Mouse (Mus musculus) adrenal gland, postnatal 25 days (tissue): ENCODE data around the gene Ears2. TPM values are rescaled to one million over a fixed set of nuclear protein-coding genes. Genes with fewer than 3 reads are reported as not detected.
A peak's percentile ranks its signal among the peaks of the same experiment; 100 is the strongest.

Experiments
- DNase-seq: peaks from one replicate; pipeline ENCODE4 v3.0.0; 2021; ENCODE audit warnings: mixed read lengths
- total RNA-seq: library from RNA; stranded (reverse); gene quantifications from 2 replicates; pipeline ENCODE4 v1.2.3, GENCODE M21; 2021

Gene Ears2
- total RNA-seq, 1 experiment from 2014 or later: 18.5 TPM

DNA sequence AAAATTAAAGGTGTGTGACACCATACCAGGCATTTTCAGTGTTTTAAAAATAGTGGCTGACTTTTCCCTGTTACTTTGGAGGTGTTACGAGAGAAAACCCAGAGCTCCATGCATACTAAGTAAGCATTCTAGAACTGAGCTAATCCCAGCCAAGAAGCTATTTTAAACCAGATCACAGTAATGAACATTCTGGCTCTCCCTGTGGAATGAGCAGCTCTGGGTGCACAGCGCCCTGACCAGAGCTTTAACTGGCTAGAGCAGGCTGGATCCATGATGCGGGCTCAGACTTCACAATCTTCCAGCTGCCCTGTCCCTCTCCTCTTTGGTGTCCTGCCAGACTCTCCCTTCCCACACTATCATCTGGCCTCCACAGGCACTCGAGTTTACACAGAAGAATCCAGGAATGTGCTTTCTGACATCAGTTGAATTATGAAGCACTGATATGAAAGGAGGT, 21.9 kb downstream of the Ears2 start:
- peak; percentile 11 for DNase-seq

DNA sequence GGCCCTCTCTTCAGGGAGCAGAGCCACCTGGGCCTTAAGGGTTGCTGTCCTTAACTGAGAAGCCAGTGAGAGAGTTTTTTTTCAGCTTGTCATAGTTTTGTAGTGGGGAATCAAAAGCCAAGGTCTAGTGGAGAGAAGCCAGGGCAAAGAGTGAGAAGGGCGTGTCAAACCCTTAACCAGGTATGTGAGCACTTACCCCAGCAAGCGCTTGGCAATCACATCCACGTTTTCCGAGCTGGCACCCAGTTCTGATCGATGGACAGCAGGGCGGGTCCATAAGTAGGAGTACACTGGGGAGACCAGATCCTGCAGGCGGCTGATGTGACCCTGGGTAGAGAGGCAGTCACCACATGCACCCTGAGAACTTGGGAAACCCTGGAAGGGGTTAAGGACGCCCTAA, 23.0 kb downstream of the Ears2 start:
- DNase-seq: no peak

DNA sequence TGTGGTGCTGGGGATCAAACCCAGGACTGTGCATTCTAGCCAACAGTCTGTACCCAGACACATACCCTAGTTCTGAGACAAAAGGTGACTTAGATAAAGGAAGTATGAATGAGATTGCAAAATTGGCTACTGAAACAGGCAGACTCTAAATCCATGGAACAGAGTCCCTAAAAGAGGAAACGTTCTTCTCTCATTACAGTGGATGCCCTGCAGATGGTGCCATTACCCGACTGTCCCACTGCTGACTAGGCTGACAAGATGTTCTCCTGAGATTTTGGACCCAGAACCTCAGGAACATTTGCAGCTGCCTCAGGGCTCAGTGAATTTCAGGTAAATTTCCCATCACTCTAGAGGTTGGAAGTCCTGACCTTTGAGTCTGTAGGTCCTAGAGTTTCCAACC, 32.7 kb downstream of the Ears2 start:
- no peak for DNase-seq

DNA sequence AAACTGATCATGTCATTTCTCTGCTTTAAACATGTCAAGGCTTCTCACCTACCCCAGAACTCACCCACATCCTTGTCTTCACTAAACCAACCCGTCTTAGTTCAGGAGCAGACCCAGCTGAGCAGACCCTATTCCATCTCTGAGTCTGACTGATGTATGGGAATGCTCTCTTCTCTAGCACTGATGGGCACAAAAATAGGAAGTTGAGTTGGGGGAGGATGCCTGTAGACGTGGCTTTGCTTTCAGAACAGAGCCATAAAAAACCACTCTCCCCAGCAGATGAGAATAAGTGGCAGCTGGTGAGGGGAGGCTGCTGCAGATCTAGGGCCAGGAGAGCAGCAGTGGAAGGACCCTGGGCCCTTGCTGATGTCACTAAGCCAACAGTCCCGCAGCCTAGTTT, 33.7 kb downstream of the Ears2 start:
- no peak for DNase-seq

DNA sequence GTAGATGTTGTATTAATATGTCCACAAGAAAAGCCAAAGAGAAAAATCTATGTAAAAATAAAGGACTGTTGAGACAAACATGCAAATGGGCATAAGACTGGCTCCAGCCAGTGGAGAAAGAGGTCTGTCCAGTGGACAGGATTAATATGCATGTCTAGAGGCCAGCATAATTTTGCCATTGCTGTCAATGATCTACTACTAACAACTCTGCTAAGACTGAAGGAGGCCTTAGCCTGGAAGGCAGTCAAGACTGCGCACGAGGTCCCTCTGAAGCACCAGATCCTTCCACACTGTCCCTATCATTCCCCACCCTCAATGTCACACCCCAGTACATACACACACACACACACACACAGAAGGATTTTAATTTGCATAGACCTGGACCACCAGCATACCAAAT, 44.9 kb downstream of the Ears2 start:
- no peak for DNase-seq

DNA sequence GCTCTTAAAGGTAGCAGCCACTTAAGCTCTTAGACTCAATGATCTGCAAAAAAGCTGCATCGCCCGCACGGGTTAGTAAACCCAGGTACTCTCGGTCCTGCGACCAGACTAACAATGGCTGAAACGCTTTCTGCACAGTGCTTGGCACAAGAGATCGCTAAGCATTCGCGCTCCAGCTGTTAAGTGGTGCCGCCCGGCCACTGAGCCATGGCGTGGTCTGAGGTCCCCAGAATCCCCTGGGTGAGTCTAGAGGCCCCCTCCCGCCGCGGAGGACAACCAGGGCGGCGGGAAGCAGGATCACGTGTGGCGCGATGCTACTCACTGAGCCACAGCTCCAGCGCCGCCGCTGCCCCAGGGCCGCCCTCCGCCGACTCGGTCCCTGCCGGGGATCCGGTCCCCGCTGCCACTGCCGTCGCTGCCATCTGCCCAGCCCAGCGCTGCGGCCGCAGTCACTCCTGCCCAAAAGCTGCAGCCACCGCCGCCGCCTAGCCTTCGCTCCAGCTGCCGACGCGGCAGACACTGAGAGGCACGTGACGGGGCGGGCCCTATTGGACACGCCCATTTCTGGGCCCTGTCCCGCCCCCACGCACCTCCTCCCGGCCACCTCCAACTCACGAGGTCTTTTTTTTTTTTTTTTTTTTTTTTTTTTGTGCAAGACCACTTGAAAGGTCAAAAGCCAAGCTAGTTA, 46.3 kb downstream of the Ears2 start, which contains the start of gene Gga2:
TSS of gene Gga2 (minus strand) at position 556 of the 688 bp plus-strand sequence.
- peak; percentile 89 for DNase-seq

DNA sequence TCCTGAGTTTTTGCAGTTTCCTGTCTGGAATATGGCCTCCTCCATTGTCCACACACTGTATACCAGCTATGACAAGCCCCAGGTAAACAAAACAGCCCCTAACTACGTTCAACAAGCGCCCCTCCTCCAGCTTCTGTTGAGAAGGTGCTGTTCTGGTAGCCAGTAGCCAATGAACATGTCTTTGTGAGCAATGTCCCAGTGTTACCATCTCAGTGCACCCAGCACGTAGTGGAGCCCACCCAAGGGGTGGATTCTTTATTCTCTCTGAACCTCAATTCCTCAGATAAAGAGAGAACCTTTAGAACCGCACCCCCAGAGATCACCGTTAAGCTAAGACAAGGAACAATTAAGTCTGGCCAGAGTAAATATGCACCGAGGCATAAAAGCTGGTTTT, 46.8 kb downstream of the Ears2 start:
- no peak for DNase-seq

DNA sequence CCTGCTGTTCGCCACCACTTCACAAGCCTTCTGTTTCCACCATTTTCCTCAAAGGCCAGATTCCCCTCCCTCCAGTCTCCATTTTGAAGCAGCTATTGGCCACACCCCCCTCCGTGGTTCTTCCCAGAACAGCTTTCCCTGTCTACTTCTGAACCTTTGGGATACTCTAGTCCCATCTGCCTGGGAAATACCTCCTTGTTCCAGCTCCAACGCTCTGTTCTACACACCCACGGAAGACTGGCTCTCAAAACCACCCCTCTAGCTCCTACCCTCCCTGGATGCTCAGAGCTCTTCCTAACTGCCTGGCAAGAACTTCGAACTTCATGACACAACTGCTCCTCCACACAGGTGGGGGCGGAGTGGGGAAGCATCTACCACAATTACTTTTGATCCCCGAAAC, 48.1 kb downstream of the Ears2 start:
- no peak for DNase-seq

DNA sequence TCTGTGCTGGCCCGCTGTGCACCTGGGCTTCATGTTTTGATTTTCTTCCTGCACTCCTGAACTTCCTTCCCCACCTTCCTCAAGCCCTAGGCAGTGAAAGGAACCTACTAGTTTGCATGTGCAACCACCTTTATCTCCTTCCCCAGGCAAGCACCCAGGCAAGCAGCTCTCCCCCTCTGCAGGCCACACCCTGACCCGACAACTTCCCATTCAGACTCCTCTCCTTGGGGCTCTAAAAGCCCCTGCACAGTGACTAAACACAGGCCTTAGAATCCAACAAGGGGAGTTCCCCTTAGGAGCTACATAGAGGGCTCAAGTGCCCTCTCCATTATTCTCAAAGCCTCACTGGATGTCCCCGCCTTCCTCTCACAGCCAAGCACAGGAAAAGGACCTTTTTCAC, 48.8 kb downstream of the Ears2 start:
- no peak for DNase-seq

DNA sequence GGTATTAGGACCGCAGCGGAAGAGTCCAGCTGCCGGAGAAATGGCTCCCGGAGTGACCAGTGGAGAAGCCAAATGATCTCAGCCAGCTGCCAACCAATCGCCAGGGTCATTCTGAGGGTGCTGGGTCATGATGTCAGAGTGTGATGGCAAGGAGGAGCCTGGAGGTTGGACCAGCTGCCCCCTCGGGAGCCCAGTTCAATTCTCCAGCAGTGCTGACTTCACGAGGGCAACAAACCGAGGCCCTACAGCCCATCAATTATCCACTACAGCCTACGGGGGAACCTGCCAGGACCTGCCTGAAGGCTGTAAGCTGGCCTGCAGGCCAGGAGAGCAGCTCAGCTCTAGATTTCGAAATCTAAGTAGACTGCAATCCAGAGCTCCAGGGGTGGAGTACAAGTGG, 51.3 kb downstream of the Ears2 start:
- peak; percentile 31 for DNase-seq

DNA sequence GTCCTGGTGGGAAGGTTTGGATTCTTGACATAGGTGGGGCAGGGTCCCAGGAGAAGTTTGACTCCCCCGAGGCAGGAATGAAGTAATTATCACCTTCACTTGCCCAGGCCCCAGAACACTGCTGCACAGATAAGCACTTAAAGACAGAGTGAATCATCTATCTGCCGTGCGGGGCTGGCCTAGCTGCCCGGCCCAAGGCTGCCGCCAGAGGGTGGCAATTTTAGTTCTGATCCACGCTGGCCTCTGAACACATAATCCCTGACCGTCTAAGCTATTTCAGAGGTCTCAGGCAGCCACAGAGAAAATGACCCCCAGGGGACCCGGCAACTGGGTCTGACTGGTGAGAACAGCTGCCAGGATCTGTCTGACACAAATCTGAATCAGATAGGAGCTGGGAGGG, 52.0 kb downstream of the Ears2 start:
- DNase-seq: peak; percentile 63

DNA sequence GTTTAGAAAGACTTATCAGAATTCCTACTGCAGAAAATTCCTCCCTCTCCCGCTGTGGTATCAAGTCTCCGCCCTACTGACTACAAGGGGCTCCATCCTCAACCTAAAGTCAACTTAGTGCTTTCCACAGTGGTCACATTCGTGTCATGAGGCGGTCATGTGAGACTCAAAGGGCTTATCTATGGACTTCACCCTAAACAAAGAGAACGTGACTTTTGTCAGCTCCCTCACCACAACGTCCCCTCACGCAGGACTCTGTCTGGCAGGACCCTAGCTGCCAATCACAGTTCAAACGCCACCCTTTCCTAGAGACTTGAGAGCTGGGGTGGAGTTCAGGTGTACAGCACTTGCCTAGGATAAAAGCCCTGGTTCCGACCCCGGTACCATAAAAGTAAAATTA, 54.1 kb downstream of the Ears2 start:
- DNase-seq: no peak

DNA sequence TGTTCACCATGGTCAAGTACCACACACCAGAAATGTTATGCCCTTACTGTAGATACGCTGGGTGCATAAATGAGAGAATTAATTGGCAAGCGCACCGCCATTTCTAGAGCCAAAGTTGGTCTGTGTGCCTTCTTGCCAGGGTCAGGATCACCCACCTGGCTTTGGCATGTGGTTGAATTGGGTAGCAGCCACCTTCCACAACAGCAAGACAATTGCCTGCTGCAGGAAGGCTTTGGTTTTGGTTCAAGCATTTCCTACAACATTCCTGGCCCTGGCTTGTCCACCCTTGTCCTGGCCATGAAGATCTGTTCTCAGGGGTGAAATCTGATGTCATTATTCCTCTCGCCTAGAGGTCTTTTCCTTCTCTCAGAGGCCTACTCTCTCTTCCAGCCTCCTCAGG, 54.7 kb downstream of the Ears2 start:
- no peak for DNase-seq

DNA sequence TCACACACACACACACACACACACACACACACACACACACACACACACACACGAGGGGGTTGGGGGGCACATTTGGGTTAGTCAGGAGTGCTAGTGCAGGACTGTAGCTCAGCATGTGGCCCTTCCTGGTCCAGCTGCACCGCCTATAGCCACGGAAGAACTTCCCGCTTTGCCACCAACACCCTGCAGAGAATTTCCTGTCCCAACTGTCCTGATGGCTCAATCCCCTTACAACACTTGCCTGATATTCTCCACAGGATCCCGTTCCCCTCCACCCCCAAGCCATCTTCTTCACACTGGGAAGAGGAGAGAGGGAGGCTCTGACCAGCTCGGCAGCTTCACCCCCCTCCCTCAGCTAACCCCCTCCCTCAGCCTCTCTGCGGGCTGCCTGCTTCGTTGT, 66.7 kb downstream of the Ears2 start:
- no peak for DNase-seq

DNA sequence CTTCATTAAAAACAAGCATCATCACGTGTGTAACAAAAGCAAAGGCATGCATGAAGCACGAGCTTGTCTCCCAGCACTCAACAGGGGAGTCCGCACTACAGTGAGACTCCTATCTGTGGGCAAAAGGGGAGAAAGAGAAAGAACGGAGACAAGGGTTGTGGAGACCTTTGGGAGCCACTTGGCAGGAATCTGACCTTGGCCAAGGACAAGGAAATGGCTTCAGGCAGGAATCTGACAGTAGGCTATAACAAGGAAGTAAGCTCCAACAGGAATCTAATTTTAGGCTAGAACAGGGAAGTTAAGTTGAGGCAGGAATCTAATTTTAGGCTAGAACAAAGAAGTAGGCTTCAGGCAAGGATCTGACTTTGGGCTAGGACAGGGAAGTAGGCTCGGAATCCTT, 71.1 kb downstream of the Ears2 start:
- DNase-seq: no peak

Other genes starting within 250 kb of the Ears2 start
- gene Scnn1b, start 202.2 kb downstream of the Ears2 start, total RNA-seq: not detected in 2 replicates
- gene Cog7, start 85.6 kb downstream of the Ears2 start, total RNA-seq: 23.1 and 31.7 TPM in 2 replicates
- gene Gga2, start 46.0 kb downstream of the Ears2 start, total RNA-seq: 16.6 and 17.6 TPM in 2 replicates
- gene Ubfd1, start 88 bp downstream of the Ears2 start, total RNA-seq: 53.2 and 56.1 TPM in 2 replicates
- 407 and 491 TPM in 2 replicates for gene Ndufab1, start 34.6 kb upstream of the Ears2 start, total RNA-seq
- 2.8 and 3.2 TPM in 2 replicates for gene Palb2, start 65.7 kb upstream of the Ears2 start, total RNA-seq
- gene Dctn5, start 65.8 kb upstream of the Ears2 start, total RNA-seq: 60.0 and 77.0 TPM in 2 replicates
- gene Plk1, start 92.2 kb upstream of the Ears2 start, total RNA-seq: 8.1 and 10.2 TPM in 2 replicates
- gene Ern2, start 118.9 kb upstream of the Ears2 start, total RNA-seq: 0.15 TPM in 1 of 2 replicates, not detected in the other
- gene Chp2, start 152.2 kb upstream of the Ears2 start, total RNA-seq: 0.62 and 1.6 TPM in 2 replicates
- 6.1 and 10.7 TPM in 2 replicates for gene Prkcb, start 221.5 kb upstream of the Ears2 start, total RNA-seq